Mouse (Mus musculus) adrenal gland, postnatal 14 days (tissue): Measurements from ENCODE around the gene Axin1. TPM values are rescaled to one million over a fixed set of nuclear protein-coding genes. Genes with fewer than 3 reads are reported as not detected.

Experiments
- DNase-seq: peaks from one replicate; pipeline ENCODE4 v3.0.0; 2021; ENCODE audit warnings: mixed read lengths
- total RNA-seq: library from RNA; stranded (reverse); gene quantifications from 2 replicates; pipeline ENCODE4 v1.2.3, GENCODE M21; 2021

The Axin1 gene
- total RNA-seq, 1 experiment from 2014 or later: 32.8 TPM

DNA sequence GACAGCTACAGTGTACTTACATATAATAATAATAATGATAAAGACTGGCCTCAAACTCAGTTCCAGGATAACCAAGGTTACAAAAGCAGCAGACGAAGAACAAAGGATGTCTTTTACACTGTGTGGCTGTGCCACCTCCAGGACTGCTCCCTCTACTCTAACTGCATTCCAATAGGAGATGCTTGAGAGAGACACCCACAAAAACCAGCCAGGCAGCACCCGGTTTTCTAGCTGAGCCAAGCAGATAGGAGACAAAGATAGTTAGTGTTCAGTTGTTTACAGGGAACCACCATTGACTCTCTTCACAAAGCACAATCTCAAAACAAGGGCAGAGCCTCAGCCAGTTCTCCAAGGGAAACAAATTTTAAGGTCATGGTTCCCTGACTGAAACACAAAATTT, 101.1 kb downstream of the Axin1 start:
- no peak for DNase-seq

DNA sequence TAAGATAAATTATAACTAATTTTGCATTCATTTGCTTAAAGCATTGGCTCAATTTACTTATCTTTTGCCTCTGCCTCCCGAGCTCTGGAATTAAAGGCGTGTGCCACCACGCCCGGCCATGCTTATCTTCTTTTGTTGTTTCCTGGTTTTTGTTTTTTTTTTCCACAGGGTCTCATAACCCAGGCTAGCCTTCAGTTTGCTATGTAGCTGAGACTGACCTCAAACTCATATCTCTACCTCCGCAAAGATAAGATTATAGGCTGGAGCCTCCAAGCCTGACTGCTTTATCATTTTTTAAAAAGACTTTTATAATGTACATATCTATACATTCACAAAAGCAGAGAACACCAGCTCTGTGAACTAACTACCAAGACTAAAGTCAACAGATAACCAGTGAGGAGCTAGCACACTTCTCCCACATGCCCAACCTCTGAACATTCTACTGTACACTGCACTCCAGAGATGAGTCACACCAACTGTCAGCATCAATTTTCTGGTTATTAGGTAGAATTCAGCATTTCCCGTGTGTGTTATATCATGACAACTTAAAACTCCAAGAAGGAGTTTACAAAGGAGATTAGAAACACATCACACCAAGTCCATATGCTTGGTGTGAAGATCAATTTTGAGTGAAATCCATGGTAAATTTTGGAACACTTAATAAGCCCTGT, 101.8 kb downstream of the Axin1 start:
- no peak for DNase-seq

DNA sequence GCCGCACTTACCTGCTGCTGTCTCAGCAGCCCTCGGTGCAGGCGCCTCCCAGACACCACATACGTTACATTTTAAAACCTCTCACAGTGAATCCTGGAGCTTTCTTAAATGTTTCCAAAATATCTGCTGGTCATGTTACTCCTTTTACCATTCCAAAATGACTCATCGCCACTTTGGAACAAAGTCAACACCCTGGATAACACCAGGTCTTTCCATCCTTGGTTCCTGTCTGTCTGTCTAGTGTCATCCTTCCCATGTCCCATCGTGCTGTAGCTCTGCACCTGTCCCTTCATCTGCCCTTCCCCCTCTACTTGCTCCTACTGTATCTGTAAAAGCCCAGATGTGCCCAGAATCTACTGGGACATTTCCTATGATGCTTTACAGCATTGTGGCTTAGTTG, 102.5 kb downstream of the Axin1 start:
- DNase-seq: peak; percentile 26

DNA sequence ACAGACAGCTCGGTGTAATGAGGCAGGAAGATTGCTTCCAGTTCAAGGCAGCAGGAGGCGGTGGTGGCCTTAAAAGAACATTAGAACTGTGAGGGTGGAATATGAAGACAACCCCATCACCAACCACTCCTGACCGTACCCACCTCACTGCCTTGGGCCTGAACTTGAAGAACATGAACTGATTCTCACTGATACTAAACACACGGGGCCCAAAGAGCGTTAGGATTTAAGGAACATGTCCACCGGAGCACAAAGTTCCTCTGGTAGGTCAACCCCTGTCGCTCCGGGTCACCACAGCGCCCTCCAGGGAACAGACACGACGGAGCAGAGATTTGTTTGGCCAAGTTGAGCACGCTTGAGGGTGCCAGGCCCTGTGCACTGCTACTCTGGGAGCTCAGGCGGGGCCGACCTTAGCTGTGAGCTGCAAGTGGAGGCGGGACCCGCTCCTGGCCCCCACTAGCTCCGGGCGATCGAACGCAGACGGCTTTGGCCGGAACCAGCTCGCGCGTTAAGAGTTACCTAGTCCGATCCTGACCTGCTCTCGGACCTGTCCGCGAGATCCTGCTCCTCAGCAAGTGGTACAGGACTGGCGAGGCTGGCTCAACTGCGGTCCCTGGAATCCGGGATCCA, 105.1 kb downstream of the Axin1 start:
- DNase-seq: peak; percentile 89

GRCm38 (mm10) chr17:26244101-26244841, 105.8 kb downstream of the Axin1 start, which contains the start of gene Fam234a:
Gene Fam234a, minus strand, starts transcription at chr17:26244242.
- DNase-seq: peak; percentile 98

Other genes starting within 250 kb of the Axin1 start
- gene Rab40c, start 219.0 kb upstream of the Axin1 start, total RNA-seq: 19.8 and 20.9 TPM in 2 replicates
- gene Pigq, start 193.8 kb upstream of the Axin1 start, total RNA-seq: 112 and 122 TPM in 2 replicates
- 0.15 TPM in 1 of 2 replicates, not detected in the other for gene Nhlrc4, start 193.7 kb upstream of the Axin1 start, total RNA-seq
- gene A930017K11Rik, start 186.1 kb upstream of the Axin1 start, total RNA-seq: not detected in 2 replicates
- gene Capn15, start 152.9 kb upstream of the Axin1 start, total RNA-seq: 18.8 and 23.8 TPM in 2 replicates
- 18.6 and 19.0 TPM in 2 replicates for gene Rab11fip3, start 69.1 kb upstream of the Axin1 start, total RNA-seq
- 34.2 and 42.3 TPM in 2 replicates for gene Decr2, start 48.4 kb upstream of the Axin1 start, total RNA-seq
- 2.6 and 2.7 TPM in 2 replicates for gene Nme4, start 43.1 kb upstream of the Axin1 start, total RNA-seq
- gene Tmem8, start 25.4 kb upstream of the Axin1 start, total RNA-seq: 5.0 and 5.8 TPM in 2 replicates
- gene Mrpl28, start 15.2 kb upstream of the Axin1 start, total RNA-seq: 77.5 and 87.3 TPM in 2 replicates
- gene Pdia2, start 60.4 kb downstream of the Axin1 start, total RNA-seq: 1.4 and 1.5 TPM in 2 replicates
- gene Rgs11, start 64.3 kb downstream of the Axin1 start, total RNA-seq: 17.9 and 20.4 TPM in 2 replicates
- gene Arhgdig, start 69.1 kb downstream of the Axin1 start, total RNA-seq: 8.5 and 9.2 TPM in 2 replicates
- gene Fam234a, start 105.6 kb downstream of the Axin1 start, total RNA-seq: 97.7 and 98.1 TPM in 2 replicates
- 56.1 and 59.3 TPM in 2 replicates for gene Luc7l, start 114.2 kb downstream of the Axin1 start, total RNA-seq